Mouse (Mus musculus) heart, embryonic 16.5 days (tissue): ENCODE results near the gene Grm5. TPM values are rescaled to one million over a fixed set of nuclear protein-coding genes. Genes with fewer than 3 reads are reported as not detected.

Experiments used
- ATAC-seq: fragments of 200-750 bp; cut with Nextera tagmentation; replicated peaks from 2 replicates; pipeline ENCODE4 v1.8.0; 2017; ENCODE audit warnings: moderate number of reproducible peaks; ENCODE audit not compliant: insufficient read depth, low FRiP score; ENCODE audit errors: extremely low read depth
- H3K27ac ChIP-seq: fragments of 300-500 bp; sonication (generic); 2 replicates; pipeline ENCODE4 v1.5.1; 2014; ENCODE audit warnings: mild to moderate bottlenecking, low read length, control low read depth, moderate library complexity
- H3K27me3 ChIP-seq: fragments of 300-500 bp; sonication (generic); 2 replicates; pipeline ENCODE4 v1.6.1; 2014; ENCODE audit warnings: low read length, mixed read lengths; ENCODE audit not compliant: control insufficient read depth, insufficient read depth
- H3K36me3 ChIP-seq: fragments of 300-500 bp; sonication (generic); 2 replicates; pipeline ENCODE4 v1.6.1; 2014; ENCODE audit not compliant: control insufficient read depth, insufficient read depth
- H3K4me1 ChIP-seq: fragments of 300-500 bp; sonication (generic); 2 replicates; pipeline ENCODE4 v1.6.1; 2014; ENCODE audit warnings: low read length, mixed read lengths; ENCODE audit not compliant: control insufficient read depth, insufficient read depth
- H3K4me2 ChIP-seq: fragments of 300-500 bp; sonication (generic); 2 replicates; pipeline ENCODE4 v1.6.1; 2014; ENCODE audit warnings: low read depth, mild to moderate bottlenecking, control low read depth, low read length
- H3K4me3 ChIP-seq: fragments of 300-500 bp; sonication (generic); 2 replicates; pipeline ENCODE4 v1.5.1; 2014; ENCODE audit warnings: mild to moderate bottlenecking, control low read depth, low read length
- H3K9ac ChIP-seq: fragments of 300-500 bp; sonication (generic); 2 replicates; pipeline ENCODE4 v1.6.1; 2014; ENCODE audit warnings: low read length, control low read depth
- H3K9me3 ChIP-seq: fragments of 300-500 bp; sonication (generic); replicated peaks from 2 replicates; pipeline ENCODE4 v1.6.1; 2016; ENCODE audit warnings: low read length; ENCODE audit not compliant: control insufficient read depth
- WGBS: fragments of 180-500 bp; shearing (Covaris S2); extraction: QIAGEN DNeasy Blood & Tissue Kit; methylation state at CpG from one replicate; pipeline ENCODE4 v1.1.7; 2014; 5-methylcytosine and 5-hydroxymethylcytosine counted together
- polyA plus RNA-seq: library from polyadenylated mRNA; unstranded; fragments of >200 nt; fragmentation: Nextera tagmentation; extraction: Ambion mirVana; gene quantifications from 2 replicates; pipeline ENCODE4 v1.2.1, GENCODE M21; 2015

Gene Grm5
- polyA plus RNA-seq, 1 experiment from 2014 or later: not detected

- no peak for ATAC-seq
- no peak overlapping the region for H3K4me2 ChIP-seq
- H3K4me3 ChIP-seq: no peak overlapping the region
- H3K9me3 ChIP-seq: no peaks in the 10 kb centered on the region
- no peak overlapping the region for H3K9ac ChIP-seq
- no peaks in the 10 kb centered on the region for H3K36me3 ChIP-seq
- WGBS: 14% methylated on average over 1 of the region's 1 CpGs
- H3K4me1 ChIP-seq: no peaks in the 10 kb centered on the region
- no peak overlapping the region for H3K27ac ChIP-seq
- H3K27me3 ChIP-seq: no peaks in the 10 kb centered on the region
Measured at GRCm38 (mm10) chr7:88096536-88097107, 512.7 kb downstream of the Grm5 start.

GRCm38 (mm10) chr7:88097715-88098114, 513.7 kb downstream of the Grm5 start:
- WGBS: 4% methylated on average over 1 of the region's 1 CpGs
- no peaks in the 10 kb centered on the region for H3K27me3 ChIP-seq
- no peak overlapping the region for H3K27ac ChIP-seq
- no peaks in the 10 kb centered on the region for H3K36me3 ChIP-seq
- H3K4me1 ChIP-seq: no peaks in the 10 kb centered on the region
- H3K9me3 ChIP-seq: no peaks in the 10 kb centered on the region
- no peak overlapping the region for H3K4me2 ChIP-seq
- H3K9ac ChIP-seq: no peak overlapping the region
- H3K4me3 ChIP-seq: no peak overlapping the region
- ATAC-seq: no peak

GRCm38 (mm10) chr7:88116724-88117409, 532.9 kb downstream of the Grm5 start:
- WGBS: 69% methylated on average over 6 of the region's 6 CpGs

GRCm38 (mm10) chr7:88128080-88128848, 544.3 kb downstream of the Grm5 start:
- Histone ChIP-seq H3K9ac (no peak overlapping the region), H3K36me3 (no peaks in the 10 kb centered on the region), H3K27ac (no peak overlapping the region), H3K4me3 (no peak overlapping the region), H3K4me1 (peaks cover 7% of the 10 kb centered on the region), H3K9me3 (no peaks in the 10 kb centered on the region), H3K27me3 (peaks cover 18% of the 10 kb centered on the region), H3K4me2 (no peak overlapping the region)
- 76% methylated on average over 8 of the region's 8 CpGs for WGBS
- ATAC-seq: no peak

More at GRCm38 (mm10) chr7:88116724-88117409, 532.9 kb downstream of the Grm5 start:
- no peaks in the 10 kb centered on the region for H3K36me3 ChIP-seq
- no peaks in the 10 kb centered on the region for H3K9me3 ChIP-seq
- no peak overlapping the region for H3K4me3 ChIP-seq
- no peak overlapping the region for H3K9ac ChIP-seq
- no peak overlapping the region for H3K27ac ChIP-seq
- no peak overlapping the region for H3K4me2 ChIP-seq
- no peaks in the 10 kb centered on the region for H3K27me3 ChIP-seq
- no peaks in the 10 kb centered on the region for H3K4me1 ChIP-seq
- ATAC-seq: no peak

- Histone ChIP-seq H3K9me3 (no peaks in the 10 kb centered on the region), H3K36me3 (no peaks in the 10 kb centered on the region), H3K4me2 (peak overlapping the region; percentile 66), H3K4me3 (peak overlapping the region; percentile 46), H3K9ac (peak overlapping the region; percentile 59), H3K4me1 (peaks cover 7% of the 10 kb centered on the region), H3K27me3 (peaks cover 18% of the 10 kb centered on the region), H3K27ac (no peak overlapping the region)
- peak; percentile 28 for ATAC-seq
- 9% methylated on average over 41 of the region's 41 CpGs for WGBS
Measured at GRCm38 (mm10) chr7:88129536-88130487, 545.8 kb downstream of the Grm5 start.

GRCm38 (mm10) chr7:88130488-88130849, 546.5 kb downstream of the Grm5 start:
- WGBS: 26% methylated on average over 22 of the region's 22 CpGs
- no peak for ATAC-seq
- peak overlapping the region; percentile 59 for H3K9ac ChIP-seq

GRCm38 (mm10) chr7:88159542-88160241, 575.7 kb downstream of the Grm5 start:
- H3K27ac ChIP-seq: no peak overlapping the region
- H3K36me3 ChIP-seq: no peaks in the 10 kb centered on the region
- no peaks in the 10 kb centered on the region for H3K27me3 ChIP-seq
- WGBS: 53% methylated on average over 1 of the region's 1 CpGs
- no peak for ATAC-seq
- no peaks in the 10 kb centered on the region for H3K9me3 ChIP-seq
- H3K9ac ChIP-seq: no peak overlapping the region
- no peaks in the 10 kb centered on the region for H3K4me1 ChIP-seq
- H3K4me2 ChIP-seq: no peak overlapping the region
- no peak overlapping the region for H3K4me3 ChIP-seq

More at GRCm38 (mm10) chr7:88130488-88130849, 546.5 kb downstream of the Grm5 start:
- Histone ChIP-seq H3K27ac (no peak overlapping the region), H3K36me3 (no peaks in the 10 kb centered on the region), H3K4me3 (peak overlapping the region; percentile 46), H3K27me3 (peaks cover 18% of the 10 kb centered on the region), H3K9me3 (no peaks in the 10 kb centered on the region), H3K4me1 (peaks cover 7% of the 10 kb centered on the region), H3K4me2 (peak overlapping the region; percentile 66)

- Histone ChIP-seq H3K27me3 (no peaks in the 10 kb centered on the region), H3K4me3 (no peak overlapping the region), H3K9me3 (no peaks in the 10 kb centered on the region), H3K27ac (no peak overlapping the region), H3K4me2 (no peak overlapping the region), H3K4me1 (no peaks in the 10 kb centered on the region), H3K36me3 (no peaks in the 10 kb centered on the region), H3K9ac (no peak overlapping the region)
- 79% methylated on average over 2 of the region's 2 CpGs for WGBS
- no peak for ATAC-seq
Measured at GRCm38 (mm10) chr7:88161586-88161985, 577.6 kb downstream of the Grm5 start.
